Mouse (Mus musculus) G1E (cell line): ENCODE measurements around the gene Npas3.

Experiments used
- CTCF ChIP-seq: IDR thresholded peaks from 2 replicates; pipeline ENCODE4 v1.5.1; 2012; ENCODE audit warnings: low read depth, low read length, inconsistent platforms, mixed read lengths
- GATA1 ChIP-seq: IDR thresholded peaks from 2 replicates; pipeline ENCODE4 v1.6.1; 2012; ENCODE audit warnings: borderline replicate concordance, low read length, inconsistent platforms, mixed read lengths
- POLR2AphosphoS5 ChIP-seq: IDR thresholded peaks from 2 replicates; pipeline ENCODE4 v1.6.1; 2012; ENCODE audit warnings: low read depth, low read length, inconsistent platforms; ENCODE audit not compliant: insufficient replicate concordance
- TAL1 ChIP-seq: conservative IDR thresholded peaks from 2 replicates; pipeline ENCODE4 v1.6.1; 2012; ENCODE audit warnings: low read depth, low read length, inconsistent platforms, mixed read lengths

GRCm38 (mm10) chr12:53768392-53768791, 519.9 kb downstream of the Npas3 start:
- TF ChIP-seq CTCF (no peak), TAL1 (no peak), GATA1 (no peak), POLR2AphosphoS5 (no peak)
